Comparison of ENCODE assay signal across 1 mouse cellular context in the genomic region with DNA sequence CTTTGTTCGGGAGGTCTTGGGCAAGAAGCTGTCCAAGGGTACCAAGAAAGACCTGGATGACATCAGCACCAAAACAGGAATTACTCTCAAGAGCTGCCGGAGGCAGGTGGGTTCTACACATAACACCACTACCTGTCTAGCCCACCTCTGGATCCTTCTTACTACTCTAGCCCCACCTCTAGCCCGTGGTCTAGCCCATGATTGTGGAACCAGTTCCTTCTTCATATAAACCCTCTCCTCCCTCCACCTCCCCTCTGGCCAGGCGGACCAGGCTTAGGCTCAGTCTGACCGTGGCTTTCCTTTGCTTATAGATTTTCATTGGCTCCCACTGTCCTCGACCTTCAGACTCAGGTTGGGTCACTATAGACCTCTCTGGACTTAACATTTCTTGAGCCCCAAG.
TF ChIP-seq lines count a peak whose summit lies in the region.

No protein-coding gene starts in this region.

TF ChIP-seq in CH12.LX, 34 proteins besides CTCF, POLR2A, EP300 and RAD21:
- no peak for TF ChIP-seq ETS1 (conservative IDR thresholded peaks at IDR 0.05; ENCODE audit: low read depth, low read length)
- no peak for TF ChIP-seq SMC3 (IDR thresholded peaks at IDR 0.05; ENCODE audit: low read depth, low read length)
- TF ChIP-seq HCFC1 (IDR thresholded peaks at IDR 0.05; ENCODE audit: low read depth, low read length): no peak
- TF ChIP-seq BHLHE40 (IDR thresholded peaks at IDR 0.05; ENCODE audit: low read depth, low read length): no peak
- TF ChIP-seq CHD2 (IDR thresholded peaks at IDR 0.05; ENCODE audit: low read length): no peak
- TF ChIP-seq MAFK (IDR thresholded peaks at IDR 0.05; ENCODE audit: insufficient replicate concordance, low read length): no peak
- TF ChIP-seq ELF1 (IDR thresholded peaks at IDR 0.05; ENCODE audit: low read depth, low read length): no peak
- no peak for TF ChIP-seq ZKSCAN1 (IDR thresholded peaks at IDR 0.05; ENCODE audit: borderline replicate concordance, low read depth, low read length)
- no peak for TF ChIP-seq MXI1 (IDR thresholded peaks at IDR 0.05; ENCODE audit: low read depth, low read length)
- TF ChIP-seq E2F4 (IDR thresholded peaks at IDR 0.05; ENCODE audit: insufficient replicate concordance, low read depth, low read length): no peak
- no peak for TF ChIP-seq POLR2AphosphoS2 (IDR thresholded peaks at IDR 0.05; ENCODE audit: low read depth, low read length)
- TF ChIP-seq CHD1 (IDR thresholded peaks at IDR 0.05; ENCODE audit: low read depth, low read length): no peak
- TF ChIP-seq NRF1 (IDR thresholded peaks at IDR 0.05; ENCODE audit: low read depth, low read length): no peak
- no peak for TF ChIP-seq NELFE (IDR thresholded peaks at IDR 0.05; ENCODE audit: low read depth, low read length)
- no peak for TF ChIP-seq IRF4 (IDR thresholded peaks at IDR 0.05; ENCODE audit: low read depth, low read length)
- no peak for TF ChIP-seq SIN3A (IDR thresholded peaks at IDR 0.05; ENCODE audit: low read length)
- no peak for TF ChIP-seq MAZ (IDR thresholded peaks at IDR 0.05; ENCODE audit: low read depth, low read length)
- TF ChIP-seq RCOR1 (conservative IDR thresholded peaks at IDR 0.05; ENCODE audit: low read depth, low read length): no peak
- no peak for TF ChIP-seq JUN (IDR thresholded peaks at IDR 0.05; ENCODE audit: insufficient read depth, low read depth, low read length)
- no peak for TF ChIP-seq ZNF384 (IDR thresholded peaks at IDR 0.05; ENCODE audit: low read depth, low read length)
